Mouse (Mus musculus): Measurements from ENCODE around the gene Cd69.

DNA sequence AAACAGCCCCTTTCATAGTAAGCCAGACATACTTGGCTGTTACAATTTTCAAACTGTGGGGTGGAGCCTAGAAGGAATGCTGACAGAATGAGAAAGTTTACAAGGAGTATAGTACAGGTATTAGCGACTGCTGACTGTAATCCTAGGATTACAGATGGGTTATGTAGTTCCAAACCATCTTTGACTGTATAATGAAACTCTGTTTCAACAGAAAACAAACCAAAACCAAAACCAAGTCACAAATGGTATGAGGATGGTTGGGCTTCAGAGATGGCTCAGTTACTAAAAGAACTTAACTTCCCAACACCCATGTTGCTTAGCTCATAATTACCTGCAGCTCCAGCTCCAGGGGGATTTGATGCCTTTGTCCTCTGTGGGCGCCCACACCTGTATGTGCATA, 41.2 kb upstream of the Cd69 start:
- TF ChIP-seq GATA1 (IDR thresholded peaks at IDR 0.05; ENCODE audit: borderline replicate concordance, low read length) = no peak
- TF ChIP-seq FLI1 (IDR thresholded peaks at IDR 0.05; ENCODE audit: low read length) = no peak
